Mouse (Mus musculus) embryonic facial prominence, embryonic 12.5 days (tissue): ENCODE measurements at regions not wholly inside any gene's neighbourhood (a gene's known extent, or its start where the extent isn't known, plus 50 kb on each side); places are given as distances from the start of the nearest gene placed in this dataset.
"Not testable (repeated sequence)": the region's sequence is repeated elsewhere in the genome, so short reads cannot be mapped to it uniquely, and the experiment has no call there.

ENCODE experiments used
- ATAC-seq: fragments of 200-750 bp; cut with Nextera tagmentation; 2 replicates; pipeline ENCODE4 v1.8.0; 2017; ENCODE audit not compliant: insufficient number of reproducible peaks, insufficient read depth, low FRiP score, low TSS enrichment
- H3K27ac ChIP-seq: fragments of 300-500 bp; sonication (generic); 2 replicates; pipeline ENCODE4 v1.5.1; 2016; ENCODE audit warnings: mild to moderate bottlenecking
- H3K27me3 ChIP-seq: fragments of 300-500 bp; sonication (generic); 2 replicates; pipeline ENCODE4 v1.6.1; 2016; ENCODE audit warnings: mild to moderate bottlenecking, moderate library complexity
- H3K36me3 ChIP-seq: fragments of 300-500 bp; sonication (generic); 2 replicates; pipeline ENCODE4 v1.6.1; 2016; ENCODE audit warnings: mild to moderate bottlenecking
- H3K4me1 ChIP-seq: fragments of 300-500 bp; sonication (generic); 2 replicates; pipeline ENCODE4 v1.6.1; 2016
- H3K4me2 ChIP-seq: fragments of 300-500 bp; sonication (generic); replicated peaks from 2 replicates; pipeline ENCODE4 v1.6.1; 2016; ENCODE audit warnings: mild to moderate bottlenecking, moderate library complexity
- H3K4me3 ChIP-seq: fragments of 300-500 bp; sonication (generic); 2 replicates; pipeline ENCODE4 v1.5.1; 2016; ENCODE audit warnings: mild to moderate bottlenecking
- H3K9ac ChIP-seq: fragments of 300-500 bp; sonication (generic); 2 replicates; pipeline ENCODE4 v1.6.1; 2016; ENCODE audit warnings: mild to moderate bottlenecking, moderate library complexity
- H3K9me3 ChIP-seq: fragments of 300-500 bp; sonication (generic); 2 replicates; pipeline ENCODE4 v1.6.1; 2016; ENCODE audit warnings: mild to moderate bottlenecking, moderate library complexity
- WGBS: fragments of 180-500 bp; shearing (Covaris S2); methylation state at CpG from one replicate; pipeline ENCODE4 v1.1.7; 2016; 5-methylcytosine and 5-hydroxymethylcytosine counted together

DNA sequence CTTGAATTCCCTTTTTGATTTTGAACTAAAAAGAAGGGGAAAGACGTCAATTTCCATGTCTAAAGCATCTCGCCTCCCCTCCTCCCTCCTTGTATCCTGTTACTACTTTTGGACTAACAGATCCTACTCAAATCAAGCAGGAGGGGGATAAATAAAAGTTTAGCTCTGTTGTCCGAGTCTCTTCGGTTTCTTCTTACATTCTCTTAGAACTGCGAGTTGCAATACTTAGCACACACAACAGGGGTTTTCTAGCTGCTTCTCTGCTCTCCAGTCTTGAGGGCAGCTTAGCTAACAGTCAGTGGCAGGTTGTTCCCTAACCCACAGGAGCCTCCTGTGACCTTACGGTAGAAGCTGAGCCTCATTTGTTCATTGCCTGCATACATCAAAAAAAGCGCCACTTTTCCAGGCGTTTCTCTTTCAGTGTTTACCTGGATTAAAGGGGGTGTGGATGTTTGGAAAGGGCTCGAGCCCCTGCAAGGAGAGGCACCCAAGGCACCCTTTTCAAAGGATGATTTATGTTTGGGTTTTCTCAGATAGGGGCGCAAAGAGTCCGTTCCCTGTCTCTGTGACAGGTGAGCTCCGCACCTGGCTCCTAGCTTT lies 119.6 kb upstream of the Klf4 start:
- ATAC-seq: no peak

DNA sequence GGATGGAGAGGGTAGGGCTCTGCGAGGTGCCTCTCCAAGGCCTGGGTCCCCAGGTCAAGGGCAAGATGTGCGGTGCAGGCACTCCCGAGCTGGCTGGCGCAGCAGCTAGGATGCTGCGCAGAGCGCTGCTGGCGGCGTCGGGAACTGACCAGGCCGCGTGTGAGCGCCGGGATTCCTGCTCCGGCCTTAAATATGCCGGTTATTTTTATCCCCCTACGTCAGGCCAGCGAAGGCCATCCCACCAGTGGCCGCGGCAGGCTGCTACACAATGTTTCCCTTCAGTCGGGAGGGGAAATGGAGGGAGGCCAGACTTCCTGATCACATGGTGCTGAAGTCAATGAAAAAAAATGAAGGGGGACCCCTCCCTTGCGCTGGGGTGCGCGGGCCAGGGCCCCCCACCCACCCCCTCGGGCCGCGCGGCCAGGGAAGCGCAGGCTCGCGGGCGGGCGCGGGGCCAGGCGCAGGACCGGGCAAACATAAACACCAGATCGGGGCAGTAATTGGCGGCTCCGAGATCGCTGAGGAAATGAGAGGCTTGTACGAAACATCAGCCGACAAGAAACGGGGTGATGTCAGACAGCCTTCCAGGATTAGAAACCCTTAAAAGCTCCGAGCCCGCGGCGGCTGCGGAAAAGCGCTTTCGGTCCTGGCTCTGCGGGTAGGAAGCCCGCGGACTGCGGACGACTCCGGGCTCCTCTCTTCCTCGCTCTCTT lies 118.9 kb upstream of the Klf4 start:
- peak overlapping the region; percentile 94 for H3K27ac ChIP-seq
- H3K4me2 ChIP-seq: peak overlapping the region; percentile 65
- under 1% methylated on average over 55 of the region's 56 CpGs for WGBS
- 0 out of 2 replicates have a peak, but pooled peaks cover 6% of the 10 kb centered on the region for H3K27me3 ChIP-seq
- H3K36me3 ChIP-seq: no peaks in the 10 kb centered on the region
- peak; percentile 86 for ATAC-seq
- H3K9me3 ChIP-seq: no peaks in the 10 kb centered on the region
- peak overlapping the region; percentile 51 for H3K4me3 ChIP-seq
- H3K4me1 ChIP-seq: peaks cover 18% of the 10 kb centered on the region
- H3K9ac ChIP-seq: peak overlapping the region; percentile 63

More for the DNA sequence above, 119.6 kb upstream of the Klf4 start:
- no peaks in the 10 kb centered on the region for H3K9me3 ChIP-seq
- 0 out of 2 replicates have a peak, but pooled peaks cover 6% of the 10 kb centered on the region for H3K27me3 ChIP-seq
- H3K27ac ChIP-seq: peak overlapping the region; percentile 94
- H3K4me1 ChIP-seq: peaks cover 18% of the 10 kb centered on the region
- H3K36me3 ChIP-seq: no peaks in the 10 kb centered on the region
- H3K4me2 ChIP-seq: peak overlapping the region; percentile 65
- WGBS: 12% methylated on average over 12 of the region's 12 CpGs
- H3K4me3 ChIP-seq: peak overlapping the region; percentile 51
- peak overlapping the region; percentile 63 for H3K9ac ChIP-seq

DNA sequence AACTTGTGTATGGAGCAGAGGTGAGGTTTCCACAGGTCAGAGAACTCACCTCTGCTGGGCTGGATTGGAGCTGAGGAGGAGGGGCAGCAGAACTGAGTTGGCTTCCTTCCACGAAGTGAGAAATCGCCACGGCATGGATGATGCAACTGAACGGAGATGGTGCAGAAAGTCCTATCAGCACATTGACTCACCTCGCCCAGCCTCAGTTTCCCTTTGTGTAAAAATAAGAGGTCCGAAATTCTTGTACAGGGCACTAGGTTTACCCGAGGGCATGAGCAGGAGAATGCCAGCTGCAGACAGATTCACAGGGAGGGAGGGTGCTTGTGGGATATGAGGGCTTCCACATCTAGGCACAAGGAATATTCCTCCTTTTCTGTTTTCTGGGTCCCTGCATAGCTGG lies 117.9 kb upstream of the Klf4 start:
- ATAC-seq: no peak
- Histone ChIP-seq H3K9me3 (no peaks in the 10 kb centered on the region), H3K27me3 (0 out of 2 replicates have a peak, but pooled peaks cover 6% of the 10 kb centered on the region), H3K27ac (peak overlapping the region; percentile 94), H3K36me3 (no peaks in the 10 kb centered on the region), H3K4me3 (no peak overlapping the region), H3K9ac (no peak overlapping the region), H3K4me1 (peaks cover 25% of the 10 kb centered on the region), H3K4me2 (no peak overlapping the region)
- WGBS: 55% methylated on average over 7 of the region's 7 CpGs

DNA sequence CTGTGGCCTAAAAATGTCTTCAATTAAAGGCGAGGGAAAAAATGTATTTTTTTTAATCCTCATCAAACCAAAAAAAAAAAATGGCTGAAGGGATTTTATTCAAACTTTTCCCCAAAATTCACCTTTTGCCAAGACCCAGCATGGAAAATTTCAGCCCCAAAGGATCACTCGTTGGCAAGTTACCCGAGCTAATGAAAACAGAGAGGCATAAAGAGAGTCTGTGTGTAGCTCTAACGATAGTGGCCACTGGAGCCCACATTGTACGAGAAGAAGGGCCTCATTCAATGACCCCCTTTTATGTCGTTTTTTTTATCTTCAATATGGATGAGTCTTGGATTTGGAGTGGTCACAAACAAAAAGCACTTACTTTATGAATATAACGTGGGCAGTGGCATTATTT lies 116.1 kb upstream of the Klf4 start:
- Histone ChIP-seq H3K4me1 (peaks cover 28% of the 10 kb centered on the region), H3K36me3 (no peaks in the 10 kb centered on the region), H3K4me2 (no peak overlapping the region), H3K27me3 (0 out of 2 replicates have a peak, but pooled peaks cover 6% of the 10 kb centered on the region), H3K9ac (no peak overlapping the region), H3K9me3 (no peaks in the 10 kb centered on the region), H3K27ac (no peak overlapping the region), H3K4me3 (no peak overlapping the region)
- WGBS: 29% methylated on average over 7 of the region's 7 CpGs
- ATAC-seq: no peak

DNA sequence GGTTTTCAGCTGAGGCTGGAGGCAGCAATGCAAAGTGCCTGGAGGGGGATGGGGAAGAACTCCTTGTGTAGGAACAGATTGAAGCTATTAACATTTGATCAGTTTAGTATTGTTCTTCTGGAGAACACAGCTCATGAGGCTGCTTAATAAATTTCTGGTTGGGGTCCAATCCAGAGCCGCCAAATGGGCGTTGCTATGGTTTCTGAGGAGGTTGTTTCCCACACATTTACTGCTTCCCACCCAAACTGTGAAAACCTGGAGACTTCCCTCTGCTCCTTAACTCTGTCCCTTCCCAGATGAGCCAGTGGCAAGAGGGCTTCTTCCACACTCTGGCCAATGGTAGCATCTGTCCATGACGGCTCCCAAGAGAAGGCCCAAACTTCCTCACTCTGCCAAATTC lies 113.2 kb upstream of the Klf4 start:
- ATAC-seq: no peak
- H3K27me3 ChIP-seq: no peaks in the 10 kb centered on the region
- H3K9me3 ChIP-seq: no peaks in the 10 kb centered on the region
- no peak overlapping the region for H3K9ac ChIP-seq
- peaks cover 19% of the 10 kb centered on the region for H3K4me1 ChIP-seq
- no peaks in the 10 kb centered on the region for H3K36me3 ChIP-seq
- WGBS: 61% methylated on average over 3 of the region's 3 CpGs
- H3K27ac ChIP-seq: 0 out of 2 replicates have a peak overlapping the region, but pooled peaks have one; percentile 12
- H3K4me2 ChIP-seq: no peak overlapping the region
- no peak overlapping the region for H3K4me3 ChIP-seq

DNA sequence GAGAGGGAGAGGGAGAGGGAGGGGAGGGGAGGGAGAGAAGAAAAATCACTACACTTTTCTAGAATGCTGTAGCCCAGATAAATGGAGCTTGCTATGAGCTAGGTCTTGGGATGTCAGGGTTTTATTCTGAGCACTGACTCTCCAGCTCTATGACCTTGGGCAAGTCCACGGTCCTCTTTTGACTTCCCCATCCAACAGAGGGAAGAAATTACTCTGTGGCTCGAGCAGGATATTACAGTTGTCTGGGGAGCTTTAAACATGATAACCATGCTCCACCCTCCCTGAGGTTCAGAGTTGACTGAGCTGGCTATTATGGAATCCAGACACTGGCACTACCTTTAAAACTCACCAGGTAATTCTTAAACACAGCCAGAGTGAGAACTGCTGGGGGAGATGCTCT lies 112.6 kb upstream of the Klf4 start:
- Histone ChIP-seq H3K9ac (no peak overlapping the region), H3K27ac (0 out of 2 replicates have a peak overlapping the region, but pooled peaks have one; percentile 23), H3K27me3 (no peaks in the 10 kb centered on the region), H3K4me2 (no peak overlapping the region), H3K4me3 (no peak overlapping the region), H3K4me1 (peaks cover 13% of the 10 kb centered on the region; the same call in 1 of the 2 replicates), H3K36me3 (no peaks in the 10 kb centered on the region), H3K9me3 (no peaks in the 10 kb centered on the region)
- 47% methylated on average over 2 of the region's 2 CpGs for WGBS
- no peak for ATAC-seq

DNA sequence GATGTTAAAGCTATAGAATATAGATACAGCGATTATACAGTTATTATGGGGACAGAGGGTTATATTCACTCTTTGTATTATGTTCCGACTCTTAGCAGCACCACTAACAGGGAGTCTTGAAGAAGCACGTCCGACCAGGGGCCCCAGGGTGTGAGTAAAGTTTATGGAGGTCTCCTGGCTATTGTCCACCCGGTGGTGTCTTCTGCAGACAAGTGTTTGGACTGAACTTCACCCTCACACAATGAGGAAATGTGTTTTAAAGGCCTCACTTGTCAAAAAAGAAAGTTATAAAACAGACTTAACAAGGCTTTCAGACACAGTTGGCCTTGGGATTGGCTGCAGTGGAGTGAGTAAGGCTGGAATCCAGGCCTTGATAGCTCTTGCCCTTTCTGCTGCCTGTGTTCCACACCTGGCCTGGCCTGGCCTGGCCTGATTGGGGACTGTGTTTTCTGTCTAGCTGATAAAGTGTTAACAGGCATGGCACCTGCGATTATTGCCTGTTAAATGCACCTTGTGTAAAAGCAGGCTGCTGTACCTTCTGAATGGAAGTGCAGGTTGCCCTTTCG lies 102.8 kb upstream of the Klf4 start:
- 87% methylated on average over 7 of the region's 7 CpGs for WGBS
- ATAC-seq: no peak
- H3K4me3 ChIP-seq: no peak overlapping the region
- H3K4me1 ChIP-seq: no peaks in the 10 kb centered on the region
- no peaks in the 10 kb centered on the region for H3K9me3 ChIP-seq
- no peak overlapping the region for H3K9ac ChIP-seq
- H3K27ac ChIP-seq: no peak overlapping the region
- no peak overlapping the region for H3K4me2 ChIP-seq
- no peaks in the 10 kb centered on the region for H3K36me3 ChIP-seq
- H3K27me3 ChIP-seq: no peaks in the 10 kb centered on the region

DNA sequence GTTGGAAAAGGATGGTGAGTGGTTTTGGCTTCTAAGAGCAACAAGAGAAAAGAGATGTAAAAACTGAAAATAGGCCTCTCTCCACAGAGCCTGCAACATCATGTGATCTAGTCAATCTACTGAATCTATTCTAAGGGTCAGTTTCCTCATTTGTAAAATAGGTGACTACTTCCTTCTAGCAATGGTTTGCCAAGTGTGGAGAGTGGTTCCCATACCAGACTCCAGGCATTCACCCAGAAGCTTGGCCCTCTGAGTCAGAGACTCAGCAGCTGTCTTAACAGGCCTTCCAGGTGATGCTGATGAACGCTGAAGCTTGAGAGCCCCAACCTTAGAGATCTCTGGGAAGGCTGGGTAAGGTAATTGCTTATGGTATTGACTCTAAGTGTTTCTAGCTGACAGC lies 98.9 kb upstream of the Klf4 start:
- no peak overlapping the region for H3K4me3 ChIP-seq
- H3K36me3 ChIP-seq: no peaks in the 10 kb centered on the region
- no peak overlapping the region for H3K27ac ChIP-seq
- no peaks in the 10 kb centered on the region for H3K27me3 ChIP-seq
- no peak for ATAC-seq
- 83% methylated on average over 1 of the region's 1 CpGs for WGBS
- H3K4me2 ChIP-seq: no peak overlapping the region
- no peaks in the 10 kb centered on the region for H3K9me3 ChIP-seq
- H3K9ac ChIP-seq: no peak overlapping the region
- H3K4me1 ChIP-seq: no peaks in the 10 kb centered on the region

DNA sequence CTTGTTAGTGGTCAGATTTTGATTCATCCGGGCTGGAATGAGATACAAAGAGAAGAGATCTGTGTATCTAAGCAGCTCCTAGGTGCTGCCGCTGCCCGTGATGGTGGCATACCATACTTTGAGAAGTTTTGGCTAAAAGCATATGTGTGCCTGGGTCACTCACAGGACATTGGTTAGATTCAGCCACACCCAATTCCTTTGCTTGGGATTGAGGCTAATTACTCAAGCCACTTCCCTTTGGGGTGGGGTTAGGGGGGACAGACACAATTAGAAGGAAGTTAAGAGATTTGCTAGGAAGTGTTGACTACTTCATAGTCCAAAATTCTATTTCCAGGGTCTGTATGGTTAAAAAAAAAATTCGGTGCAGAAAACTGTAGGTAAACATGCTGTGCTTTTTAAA lies 97.9 kb upstream of the Klf4 start:
- H3K4me1 ChIP-seq, H3K4me3 ChIP-seq, H3K27me3 ChIP-seq, H3K9me3 ChIP-seq, H3K36me3 ChIP-seq, H3K9ac ChIP-seq, H3K27ac ChIP-seq, H3K4me2 ChIP-seq, ATAC-seq: not testable (repeated sequence)
- 81% methylated on average over 4 of the region's 4 CpGs for WGBS

DNA sequence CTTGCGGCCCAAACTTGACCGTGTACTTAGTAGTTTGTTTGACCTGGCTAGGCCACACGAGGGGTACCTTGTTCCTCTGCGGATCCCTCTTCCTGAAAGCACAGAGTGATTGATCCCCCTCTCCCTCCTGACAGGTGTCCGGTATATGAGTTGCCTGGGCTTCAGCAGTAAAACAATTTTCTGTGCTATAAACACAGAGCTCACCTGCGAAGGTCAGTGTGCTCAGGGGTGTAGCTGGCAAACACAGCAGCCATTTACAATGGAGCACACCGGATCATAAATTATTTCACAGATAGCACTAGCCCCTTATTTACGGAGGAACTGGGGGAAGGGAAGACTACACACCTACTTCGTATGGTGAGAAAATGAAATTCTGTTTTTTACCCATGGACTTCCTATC lies 92.5 kb upstream of the Klf4 start:
- ATAC-seq: no peak
- H3K27ac ChIP-seq: no peak overlapping the region
- no peaks in the 10 kb centered on the region for H3K27me3 ChIP-seq
- no peaks in the 10 kb centered on the region for H3K36me3 ChIP-seq
- no peaks in the 10 kb centered on the region for H3K4me1 ChIP-seq
- H3K4me3 ChIP-seq: no peak overlapping the region
- WGBS: 92% methylated on average over 9 of the region's 9 CpGs
- no peak overlapping the region for H3K4me2 ChIP-seq
- H3K9ac ChIP-seq: no peak overlapping the region
- H3K9me3 ChIP-seq: no peaks in the 10 kb centered on the region

DNA sequence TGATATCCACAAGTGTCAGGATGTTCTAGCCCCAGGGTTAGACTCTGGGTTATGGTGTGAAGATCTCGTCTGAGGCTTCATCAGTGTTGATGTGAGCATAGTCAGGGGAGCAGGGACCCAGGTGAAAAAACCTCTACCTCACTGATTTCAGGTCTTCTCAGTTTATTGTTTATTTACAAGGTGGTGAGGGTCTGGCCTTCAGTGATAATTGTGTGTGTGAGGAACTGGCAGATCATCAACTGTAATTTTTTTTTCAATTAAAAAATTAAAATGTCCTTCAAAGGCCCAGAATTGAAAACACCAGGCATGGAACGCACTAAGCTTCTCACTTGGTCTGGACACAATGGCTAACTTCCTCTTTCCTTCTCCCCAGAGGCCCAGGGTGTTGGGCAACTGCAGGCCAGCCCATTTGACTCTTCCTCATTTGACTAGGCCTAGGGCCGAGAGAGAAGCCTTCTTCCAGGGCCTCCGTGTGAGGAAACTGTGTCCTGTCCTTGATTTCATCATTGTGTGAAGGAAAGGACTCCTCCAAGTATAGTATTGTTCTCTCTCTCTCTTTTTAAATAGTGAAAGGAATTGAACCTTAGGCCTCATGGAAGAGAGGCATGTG lies 91.0 kb upstream of the Klf4 start:
- WGBS: 78% methylated on average over 4 of the region's 4 CpGs
- Histone ChIP-seq H3K9ac (no peak overlapping the region), H3K4me2 (no peak overlapping the region), H3K9me3 (no peaks in the 10 kb centered on the region), H3K27ac (no peak overlapping the region), H3K27me3 (no peaks in the 10 kb centered on the region), H3K4me1 (no peaks in the 10 kb centered on the region), H3K4me3 (no peak overlapping the region), H3K36me3 (no peaks in the 10 kb centered on the region)
- ATAC-seq: no peak

DNA sequence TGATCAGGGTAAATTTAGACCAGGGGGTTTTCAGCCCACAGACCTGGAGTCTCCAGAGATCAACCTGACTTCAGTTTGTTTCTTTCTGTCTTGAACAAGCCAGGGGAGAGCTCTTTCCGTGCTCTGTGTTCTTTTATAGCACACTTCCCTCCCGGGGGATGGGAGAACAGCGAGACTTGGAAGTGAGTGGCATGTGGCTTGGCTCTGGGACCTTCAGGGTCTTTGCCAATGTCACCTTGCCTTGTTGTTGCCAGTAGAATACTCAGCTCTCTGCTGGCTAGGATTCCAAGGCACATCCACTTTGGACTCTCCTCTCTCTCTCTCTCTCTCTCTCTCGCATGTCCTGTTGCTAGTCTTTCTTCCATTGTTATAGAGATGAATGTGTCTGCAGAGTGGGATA lies 90.4 kb upstream of the Klf4 start:
- H3K9ac ChIP-seq: no peak overlapping the region
- no peaks in the 10 kb centered on the region for H3K36me3 ChIP-seq
- H3K27me3 ChIP-seq: no peaks in the 10 kb centered on the region
- no peak overlapping the region for H3K4me2 ChIP-seq
- H3K4me3 ChIP-seq: no peak overlapping the region
- WGBS: 75% methylated on average over 4 of the region's 4 CpGs
- H3K9me3 ChIP-seq: no peaks in the 10 kb centered on the region
- no peak for ATAC-seq
- H3K27ac ChIP-seq: no peak overlapping the region
- H3K4me1 ChIP-seq: no peaks in the 10 kb centered on the region
